Mouse (Mus musculus) R1 (cell line): ENCODE measurements at regions not wholly inside any gene's neighbourhood (a gene's known extent, or its start where the extent isn't known, plus 50 kb on each side); places are given as distances from the start of the nearest gene placed in this dataset.

ENCODE experiments used
- DNase-seq: peaks from one replicate; pipeline ENCODE4 v3.0.0-alpha.2; 2018; ENCODE audit warnings: low read depth, low spot score

GRCm38 (mm10) chr15:70489548-70489947, 3344.8 kb upstream of the Gm6569 start:
- DNase-seq: no peak

- no peak for DNase-seq
Observed at GRCm38 (mm10) chr15:70507046-70507818, 3327.1 kb upstream of the Gm6569 start.

- no peak for DNase-seq
Observed at GRCm38 (mm10) chr15:70520551-70520950, 3313.8 kb upstream of the Gm6569 start.

DNA sequence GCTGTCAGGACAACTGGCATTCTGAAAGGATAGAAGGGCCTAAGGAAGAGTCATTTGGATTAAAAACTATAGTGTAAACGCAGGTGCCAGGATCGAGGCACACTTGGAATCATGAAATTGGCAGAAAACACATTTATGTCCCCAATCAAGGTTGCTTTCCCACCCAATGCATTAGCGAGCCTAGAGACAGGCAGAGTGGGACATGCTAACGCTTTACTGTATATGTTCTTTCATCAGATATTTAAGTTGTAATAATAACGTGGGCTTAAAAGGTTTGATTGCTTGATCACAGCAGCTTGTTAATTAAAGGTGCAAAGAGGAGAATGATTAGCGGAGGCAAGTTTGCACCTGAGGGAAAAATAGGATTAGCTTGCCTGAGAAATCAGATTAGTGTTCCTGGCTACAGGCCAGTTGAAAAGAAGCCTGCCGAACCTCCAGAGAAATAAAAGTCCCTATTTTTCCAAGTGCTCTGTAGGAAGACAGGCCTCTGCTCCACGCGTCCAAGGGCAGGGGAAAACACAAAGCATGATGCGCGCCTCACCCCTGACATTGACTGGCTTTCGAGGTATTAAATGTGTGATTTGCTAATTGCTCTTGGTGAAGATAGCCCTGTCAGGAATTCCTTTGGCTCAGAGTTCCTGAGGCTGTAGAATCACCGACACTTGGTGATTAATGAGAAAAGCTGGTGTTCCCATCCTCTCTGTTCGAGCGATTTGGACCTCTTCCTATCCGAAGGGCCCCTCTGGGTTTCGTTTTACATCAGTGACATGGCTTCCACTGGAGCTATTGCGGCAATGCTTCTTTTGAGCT, 3279.4 kb upstream of the Gm6569 start:
- DNase-seq: no peak

DNA sequence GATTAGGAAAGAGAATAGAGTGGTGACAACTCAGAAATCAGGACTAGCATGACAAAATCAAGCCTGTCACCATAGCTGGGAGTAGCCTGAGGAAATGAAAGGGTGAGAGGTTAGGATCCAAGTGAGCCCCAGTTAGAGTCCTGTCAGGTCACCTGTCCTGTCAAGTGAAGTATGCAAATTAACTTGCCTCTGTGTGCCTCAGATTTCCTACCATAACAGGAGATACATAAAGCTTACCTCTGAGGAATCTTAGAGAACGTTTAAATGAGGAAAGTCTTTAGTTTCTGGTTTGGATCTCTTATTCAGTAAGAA, 3278.8 kb upstream of the Gm6569 start:
- no peak for DNase-seq

GRCm38 (mm10) chr15:70594295-70594694, 3240.1 kb upstream of the Gm6569 start:
- DNase-seq: no peak

- no peak for DNase-seq
Observed at GRCm38 (mm10) chr15:70600762-70601489, 3233.4 kb upstream of the Gm6569 start.

GRCm38 (mm10) chr15:70605251-70605650, 3229.1 kb upstream of the Gm6569 start:
- no peak for DNase-seq

GRCm38 (mm10) chr15:70606896-70607295, 3227.5 kb upstream of the Gm6569 start:
- no peak for DNase-seq

DNA sequence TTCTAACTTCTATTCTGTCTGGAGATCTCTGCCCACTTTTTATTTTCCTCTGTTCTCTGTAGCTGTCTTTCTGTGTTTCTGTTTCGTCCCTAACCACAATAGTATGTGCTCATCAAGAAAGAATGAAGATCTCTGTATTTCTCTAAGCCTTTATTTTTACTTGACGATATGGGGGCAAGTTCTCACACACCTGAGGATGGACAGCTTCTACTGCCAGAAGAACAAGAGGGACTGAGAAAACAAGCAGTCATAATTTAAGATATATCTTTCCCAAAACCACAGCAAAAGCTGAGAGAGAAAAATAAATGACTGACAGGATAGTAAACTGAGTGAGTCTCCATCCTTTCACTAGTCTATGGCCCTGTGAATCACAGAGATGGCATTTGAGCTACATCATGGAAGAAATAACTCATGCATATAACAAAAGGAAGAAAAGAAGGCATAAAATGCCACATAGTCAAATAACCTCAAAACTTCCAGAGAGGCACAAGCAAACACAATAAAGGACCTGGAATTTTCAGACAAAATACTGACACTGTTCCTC, 3216.2 kb upstream of the Gm6569 start:
- no peak for DNase-seq

DNA sequence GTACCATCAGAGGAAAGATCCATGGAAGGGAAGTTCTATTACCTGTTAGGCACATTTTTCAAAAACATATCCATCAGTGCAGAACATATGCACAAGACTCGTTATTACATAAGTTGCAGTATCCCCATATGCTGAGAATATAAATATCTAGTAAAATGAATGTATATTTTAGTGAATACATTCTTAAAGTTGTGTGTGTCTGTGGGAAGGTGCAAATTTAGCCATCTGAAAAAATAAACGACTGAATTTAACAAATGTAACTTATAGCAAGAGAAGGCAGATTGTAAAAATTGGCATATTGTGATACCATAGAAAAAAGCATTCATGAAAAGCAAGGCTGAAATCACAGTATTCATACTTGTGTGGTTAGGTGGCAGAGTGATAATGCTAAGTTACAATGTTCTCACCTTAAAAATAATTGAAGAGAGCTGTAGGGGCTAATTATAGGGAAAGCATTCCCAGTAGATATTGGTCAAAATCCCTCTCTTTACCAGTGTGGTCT, 3193.3 kb upstream of the Gm6569 start:
- DNase-seq: no peak

DNA sequence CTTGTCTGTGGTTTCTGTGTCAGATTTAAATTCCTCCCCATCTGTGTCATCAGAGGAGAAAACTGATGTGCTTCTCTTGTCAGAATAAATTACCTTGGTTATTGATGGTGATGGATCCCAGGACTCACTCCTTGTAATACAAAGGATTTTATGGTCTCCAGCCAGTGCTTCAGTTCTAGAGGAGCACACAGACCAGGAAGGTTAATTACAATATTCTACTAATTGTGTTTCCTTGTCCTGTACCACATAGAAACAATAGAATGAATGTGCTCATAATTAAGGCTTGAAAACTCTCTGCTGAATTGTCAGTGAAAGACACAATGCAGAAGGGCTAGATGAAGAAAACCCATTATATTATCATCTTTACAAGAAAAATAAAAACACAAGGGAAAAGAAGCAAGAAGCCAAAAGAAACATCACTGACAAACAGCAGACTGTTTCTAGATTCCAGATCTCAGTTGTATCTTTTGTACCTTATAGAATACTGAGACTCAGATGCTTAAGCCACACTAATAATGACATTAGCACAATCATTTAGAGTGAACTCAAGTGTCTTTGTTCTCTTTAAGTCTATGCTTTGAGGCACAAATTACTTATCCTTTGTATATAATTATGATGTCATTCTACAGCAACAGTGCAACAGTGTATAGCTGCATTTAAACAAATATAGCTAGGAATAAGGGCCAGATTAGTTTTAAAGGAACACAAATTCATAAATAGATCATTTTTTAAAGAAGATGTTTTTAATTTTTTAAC, 3189.7 kb upstream of the Gm6569 start:
- DNase-seq: no peak

GRCm38 (mm10) chr15:70675549-70675948, 3158.8 kb upstream of the Gm6569 start:
- no peak for DNase-seq

DNA sequence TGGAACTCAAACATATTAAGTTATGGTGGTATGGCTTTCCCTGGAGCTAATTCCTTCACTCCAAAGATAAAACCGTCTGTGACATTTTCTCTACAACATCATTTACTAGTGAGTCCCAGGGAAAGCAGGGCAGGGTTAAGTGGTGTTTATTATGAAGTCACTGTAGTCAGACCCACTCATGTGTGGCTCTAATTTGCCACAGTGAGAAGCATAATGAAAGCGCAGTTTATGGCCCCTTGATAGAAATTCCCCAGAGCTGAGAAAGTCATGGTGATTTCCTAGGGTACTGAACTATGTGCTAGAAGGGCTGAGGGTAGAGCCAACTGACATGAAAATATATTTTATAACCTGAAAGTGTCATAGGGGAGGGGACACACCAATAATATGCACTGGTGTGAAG, 3129.8 kb upstream of the Gm6569 start:
- no peak for DNase-seq

DNA sequence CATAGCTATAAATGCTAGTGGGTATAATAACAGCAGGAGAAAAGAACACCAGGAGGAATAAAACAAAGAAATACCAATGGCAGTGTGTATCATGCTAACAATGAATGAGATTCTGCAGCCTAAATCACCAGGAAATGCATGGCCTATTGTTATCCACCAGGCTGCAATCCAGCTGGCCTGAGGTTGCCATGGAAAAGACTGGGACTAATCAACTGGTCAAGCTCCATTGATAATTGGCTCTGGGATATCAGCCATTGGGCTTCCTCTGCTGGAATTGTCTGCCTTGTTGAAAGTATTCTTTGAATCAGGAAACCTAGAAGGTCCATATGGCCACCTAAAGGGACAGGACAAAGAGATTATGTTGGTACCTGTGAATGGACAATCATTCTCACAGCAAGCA, 3120.6 kb upstream of the Gm6569 start:
- DNase-seq: peak; percentile 16

DNA sequence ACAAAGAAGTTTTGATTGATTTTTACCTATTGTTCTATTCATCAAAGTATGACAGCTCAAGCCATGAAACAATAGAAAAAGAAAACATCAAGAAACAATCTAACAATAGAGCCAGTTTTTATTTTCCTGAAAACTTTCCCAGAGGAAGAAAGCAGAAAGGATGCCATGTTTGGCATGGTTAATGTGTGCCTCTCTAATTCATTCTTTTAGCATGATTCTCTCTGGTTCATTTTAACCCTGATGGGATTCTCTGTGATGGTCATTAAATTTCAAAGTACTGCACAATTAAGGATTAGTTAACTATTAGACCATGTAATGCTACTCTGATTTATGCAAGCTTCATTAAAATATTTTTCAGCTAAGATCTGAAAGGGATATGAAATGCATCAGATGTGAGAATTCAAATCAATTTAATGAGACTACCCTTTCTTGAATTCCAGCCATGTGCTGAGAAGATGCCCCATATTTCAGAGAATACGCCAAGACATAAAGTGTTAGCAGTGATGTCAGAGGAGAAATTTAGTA, 3106.9 kb upstream of the Gm6569 start:
- DNase-seq: no peak

DNA sequence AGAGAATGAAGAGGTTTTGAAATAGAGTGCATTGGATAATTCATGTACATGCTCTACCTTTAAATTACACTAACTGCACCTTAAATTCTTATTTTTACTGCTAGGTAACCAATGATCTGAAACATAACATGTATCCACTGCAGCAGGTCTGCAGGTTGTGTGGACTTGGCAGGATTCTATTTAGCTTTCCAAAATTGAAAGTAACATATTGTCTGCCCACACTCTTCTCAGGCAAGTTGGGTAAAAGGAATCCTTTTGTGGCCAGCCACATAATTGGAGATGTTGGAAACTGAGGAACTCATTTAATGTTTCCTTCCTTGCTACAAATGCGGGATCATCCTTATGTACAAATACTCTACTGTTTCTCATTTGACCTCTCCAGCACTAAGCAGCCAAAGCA, 3106.4 kb upstream of the Gm6569 start:
- DNase-seq: no peak

DNA sequence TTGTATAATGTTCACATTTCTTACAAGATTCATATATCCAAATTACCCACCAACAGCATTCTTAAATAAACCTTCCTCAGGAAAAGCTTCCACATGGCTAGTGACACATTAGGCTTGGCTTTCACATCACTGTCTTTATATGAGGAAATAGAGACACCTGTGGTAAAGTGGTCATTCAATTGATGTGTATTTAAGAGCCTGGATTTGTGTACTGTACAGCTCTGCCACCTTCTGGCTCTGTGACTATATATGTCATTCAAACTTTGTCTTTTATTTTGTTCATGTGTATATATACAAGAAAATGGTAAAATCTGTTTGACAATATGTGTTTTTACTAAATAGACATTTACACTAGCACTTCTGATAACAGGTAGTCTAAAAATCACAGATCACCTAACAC, 3090.1 kb upstream of the Gm6569 start:
- DNase-seq: no peak

DNA sequence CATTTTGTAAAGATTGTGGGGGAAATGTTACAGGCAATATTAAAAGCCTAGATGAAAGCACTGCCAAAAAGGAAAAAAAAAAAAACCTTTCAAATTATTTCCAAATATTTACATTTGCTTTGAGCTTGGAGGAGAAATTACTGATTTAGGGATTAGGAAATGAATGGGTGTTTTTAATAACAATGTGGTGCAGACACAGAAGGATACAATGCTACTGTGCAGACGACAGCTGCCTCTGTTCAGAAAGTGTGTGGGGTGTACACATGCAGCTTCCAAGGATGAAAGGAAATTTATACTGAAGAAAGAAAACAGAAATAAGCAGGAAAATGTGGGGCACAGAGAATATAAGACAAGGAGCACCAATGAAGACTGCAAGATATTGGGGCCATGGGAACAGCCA, 3070.3 kb upstream of the Gm6569 start:
- no peak for DNase-seq

DNA sequence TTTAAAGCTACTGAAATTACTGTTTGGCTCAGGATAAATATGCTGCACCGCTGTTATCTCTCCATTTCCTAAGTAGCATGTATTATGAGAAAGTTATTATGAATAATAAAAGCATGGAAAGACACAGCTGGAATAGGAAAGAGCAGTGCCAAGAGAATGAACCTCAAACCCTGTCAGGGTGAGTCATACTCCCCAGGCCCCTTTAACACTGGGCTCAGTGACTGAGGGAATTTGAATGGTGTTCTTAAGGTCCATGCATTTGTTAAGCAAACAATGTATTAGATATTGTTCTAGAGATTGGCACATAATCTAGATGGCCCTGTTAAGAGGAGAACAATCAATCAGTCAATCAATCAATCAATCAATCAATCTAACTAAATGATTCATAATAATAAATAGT, 3069.8 kb upstream of the Gm6569 start:
- no peak for DNase-seq

DNA sequence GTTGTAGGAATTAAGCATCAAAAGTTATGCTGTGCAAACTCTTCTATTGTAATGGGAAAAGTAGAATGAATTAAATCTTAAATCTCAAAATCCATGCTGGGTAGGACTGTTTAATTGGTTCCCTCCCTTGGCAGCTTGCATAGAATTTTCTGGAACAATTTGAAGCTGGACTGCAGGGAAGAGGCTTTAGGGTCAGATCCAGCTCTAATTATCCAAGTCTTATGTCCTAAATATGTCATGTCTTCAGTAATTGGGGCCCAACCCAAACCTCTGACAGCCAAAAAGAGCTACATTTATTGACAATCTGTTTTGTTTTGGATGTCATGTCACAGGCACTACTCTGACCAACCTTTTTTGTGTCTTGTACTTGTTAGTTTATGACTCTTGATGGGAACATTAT, 3068.9 kb upstream of the Gm6569 start:
- DNase-seq: no peak
